Mouse (Mus musculus) hindbrain, embryonic 16.5 days (tissue): ENCODE data around the gene Cnot8. TPM values are rescaled to one million over a fixed set of nuclear protein-coding genes. Genes with fewer than 3 reads are reported as not detected.

Experiments used
- ATAC-seq: fragments of 200-750 bp; cut with Nextera tagmentation; 2 replicates; pipeline ENCODE4 v1.8.0; 2017; ENCODE audit warnings: moderate TSS enrichment, moderate library complexity
- H3K27ac ChIP-seq: fragments of 300-500 bp; sonication (generic); 2 replicates; pipeline ENCODE4 v1.5.1; 2014; ENCODE audit warnings: low read depth, mild to moderate bottlenecking, control low read depth, low read length, moderate library complexity
- H3K27me3 ChIP-seq: fragments of 300-500 bp; sonication (generic); replicated peaks from 2 replicates; pipeline ENCODE4 v1.6.1; 2014; ENCODE audit warnings: low read length; ENCODE audit not compliant: control insufficient read depth, insufficient read depth
- H3K36me3 ChIP-seq: fragments of 300-500 bp; sonication (generic); 2 replicates; pipeline ENCODE4 v1.6.1; 2014; ENCODE audit warnings: mild to moderate bottlenecking, low read length, moderate library complexity, mixed read lengths; ENCODE audit not compliant: control insufficient read depth, insufficient read depth
- H3K4me1 ChIP-seq: fragments of 300-500 bp; sonication (generic); 2 replicates; pipeline ENCODE4 v1.6.1; 2014; ENCODE audit warnings: low read depth, low read length; ENCODE audit not compliant: control insufficient read depth, insufficient read depth
- H3K4me2 ChIP-seq: fragments of 300-500 bp; sonication (generic); 2 replicates; pipeline ENCODE4 v1.6.1; 2014; ENCODE audit warnings: mild to moderate bottlenecking, low read length, control low read depth, moderate library complexity
- H3K4me3 ChIP-seq: fragments of 300-500 bp; sonication (generic); 2 replicates; pipeline ENCODE4 v1.5.1; 2014; ENCODE audit warnings: mild to moderate bottlenecking, low read length, control low read depth, moderate library complexity
- H3K9ac ChIP-seq: fragments of 300-500 bp; sonication (generic); 2 replicates; pipeline ENCODE4 v1.6.1; 2014; ENCODE audit warnings: low read depth, mild to moderate bottlenecking, control low read depth, low read length, moderate library complexity
- H3K9me3 ChIP-seq: fragments of 300-500 bp; sonication (generic); 2 replicates; pipeline ENCODE4 v1.6.1; 2014; ENCODE audit warnings: mild to moderate bottlenecking, low read length, moderate library complexity; ENCODE audit not compliant: control insufficient read depth
- WGBS: fragments of 180-500 bp; shearing (Covaris S2); extraction: QIAGEN DNeasy Blood & Tissue Kit; methylation state at CpG from one replicate; pipeline ENCODE4 v1.1.7; 2014; 5-methylcytosine and 5-hydroxymethylcytosine counted together
- polyA plus RNA-seq: library from polyadenylated mRNA; unstranded; fragments of >200 nt; fragmentation: Nextera tagmentation; extraction: Ambion mirVana; gene quantifications from 2 replicates; pipeline ENCODE4 v1.2.1, GENCODE M21; 2015

Cnot8 gene
- polyA plus RNA-seq, 1 experiment from 2014 or later, result 96.1 TPM

- Histone ChIP-seq H3K27ac (no peak overlapping the region), H3K4me2 (no peak overlapping the region), H3K36me3 (peaks cover 49% of the 10 kb centered on the region), H3K9me3 (no peaks in the 10 kb centered on the region), H3K4me3 (no peak overlapping the region), H3K9ac (no peak overlapping the region), H3K27me3 (no peaks in the 10 kb centered on the region), H3K4me1 (no peaks in the 10 kb centered on the region)
- no peak for ATAC-seq
Measured at GRCm38 (mm10) chr11:58135296-58135695, 31.3 kb downstream of the Cnot8 start.

- H3K27me3 ChIP-seq, result no peaks in the 10 kb centered on the region
- 91% methylated on average over 6 of the region's 6 CpGs for WGBS
- no peak for ATAC-seq
- H3K4me1 ChIP-seq, result no peaks in the 10 kb centered on the region
- H3K9me3 ChIP-seq, result no peaks in the 10 kb centered on the region
- H3K36me3 ChIP-seq, result peaks cover 54% of the 10 kb centered on the region
- no peak overlapping the region for H3K4me2 ChIP-seq
- H3K27ac ChIP-seq, result no peak overlapping the region
- no peak overlapping the region for H3K4me3 ChIP-seq
- H3K9ac ChIP-seq, result no peak overlapping the region
Measured at GRCm38 (mm10) chr11:58136677-58137076, 32.7 kb downstream of the Cnot8 start.

GRCm38 (mm10) chr11:58138821-58139220, 34.9 kb downstream of the Cnot8 start:
- no peaks in the 10 kb centered on the region for H3K27me3 ChIP-seq
- no peak overlapping the region for H3K4me2 ChIP-seq
- ATAC-seq, result no peak
- no peaks in the 10 kb centered on the region for H3K4me1 ChIP-seq
- no peak overlapping the region for H3K4me3 ChIP-seq
- peaks cover 57% of the 10 kb centered on the region for H3K36me3 ChIP-seq
- 80% methylated on average over 11 of the region's 11 CpGs for WGBS
- H3K9me3 ChIP-seq, result no peaks in the 10 kb centered on the region
- H3K27ac ChIP-seq, result no peak overlapping the region
- H3K9ac ChIP-seq, result no peak overlapping the region

GRCm38 (mm10) chr11:58139466-58139865, 35.5 kb downstream of the Cnot8 start:
- Histone ChIP-seq H3K4me2 (no peak overlapping the region), H3K4me3 (no peak overlapping the region), H3K27ac (no peak overlapping the region), H3K27me3 (no peaks in the 10 kb centered on the region), H3K9ac (no peak overlapping the region), H3K36me3 (peaks cover 51% of the 10 kb centered on the region), H3K9me3 (no peaks in the 10 kb centered on the region), H3K4me1 (no peaks in the 10 kb centered on the region)
- ATAC-seq, result no peak
- 94% methylated on average over 3 of the region's 3 CpGs for WGBS

GRCm38 (mm10) chr11:58143704-58144426, 39.9 kb downstream of the Cnot8 start:
- no peak for ATAC-seq
- Histone ChIP-seq H3K27ac (no peak overlapping the region), H3K4me1 (no peaks in the 10 kb centered on the region), H3K36me3 (peaks cover 65% of the 10 kb centered on the region), H3K9ac (no peak overlapping the region), H3K4me3 (no peak overlapping the region), H3K4me2 (no peak overlapping the region), H3K27me3 (no peaks in the 10 kb centered on the region), H3K9me3 (no peaks in the 10 kb centered on the region)
- 90% methylated on average over 9 of the region's 9 CpGs for WGBS

GRCm38 (mm10) chr11:58146241-58146640, 42.3 kb downstream of the Cnot8 start:
- no peak overlapping the region for H3K4me2 ChIP-seq
- peaks cover 61% of the 10 kb centered on the region for H3K36me3 ChIP-seq
- H3K9ac ChIP-seq, result no peak overlapping the region
- no peak for ATAC-seq
- H3K27ac ChIP-seq, result no peak overlapping the region
- H3K4me3 ChIP-seq, result no peak overlapping the region
- H3K27me3 ChIP-seq, result no peaks in the 10 kb centered on the region
- no peaks in the 10 kb centered on the region for H3K4me1 ChIP-seq
- 72% methylated on average over 5 of the region's 5 CpGs for WGBS
- no peaks in the 10 kb centered on the region for H3K9me3 ChIP-seq

- Histone ChIP-seq H3K27me3 (no peaks in the 10 kb centered on the region), H3K4me2 (no peak overlapping the region), H3K9ac (no peak overlapping the region), H3K4me1 (no peaks in the 10 kb centered on the region), H3K36me3 (peaks cover 41% of the 10 kb centered on the region), H3K9me3 (no peaks in the 10 kb centered on the region), H3K27ac (no peak overlapping the region), H3K4me3 (no peak overlapping the region)
- ATAC-seq, result no peak
- WGBS, result 95% methylated on average over 9 of the region's 9 CpGs
Measured at GRCm38 (mm10) chr11:58155458-58155857, 51.5 kb downstream of the Cnot8 start.

- H3K9ac ChIP-seq, result no peak overlapping the region
- peaks cover 36% of the 10 kb centered on the region for H3K36me3 ChIP-seq
- WGBS, result 95% methylated on average over 3 of the region's 3 CpGs
- no peak for ATAC-seq
- no peaks in the 10 kb centered on the region for H3K9me3 ChIP-seq
- no peak overlapping the region for H3K4me2 ChIP-seq
- H3K4me3 ChIP-seq, result no peak overlapping the region
- H3K4me1 ChIP-seq, result no peaks in the 10 kb centered on the region
- no peak overlapping the region for H3K27ac ChIP-seq
- no peaks in the 10 kb centered on the region for H3K27me3 ChIP-seq
Measured at GRCm38 (mm10) chr11:58156871-58157270, 52.9 kb downstream of the Cnot8 start.

- Histone ChIP-seq H3K4me1 (peaks cover 8% of the 10 kb centered on the region), H3K4me2 (no peak overlapping the region), H3K9ac (no peak overlapping the region), H3K27me3 (no peaks in the 10 kb centered on the region), H3K9me3 (no peaks in the 10 kb centered on the region), H3K27ac (no peak overlapping the region), H3K36me3 (peaks cover 16% of the 10 kb centered on the region), H3K4me3 (no peak overlapping the region)
- WGBS, result 93% methylated on average over 2 of the region's 2 CpGs
- ATAC-seq, result no peak
Measured at GRCm38 (mm10) chr11:58165072-58165471, 61.1 kb downstream of the Cnot8 start.
